Mouse (Mus musculus): ENCODE measurements around the gene Ppt2.

Gene Ppt2

GRCm38 (mm10) chr17:34635671-34636070 is 7.4 kb upstream of the Ppt2 start:
- no peak for DNase-seq

GRCm38 (mm10) chr17:34632261-34632691 is 4.0 kb upstream of the Ppt2 start:
- peak; percentile 86 for DNase-seq

GRCm38 (mm10) chr17:34631647-34632046 is 3.3 kb upstream of the Ppt2 start:
- DNase-seq: peak; percentile 65

GRCm38 (mm10) chr17:34630761-34631301 is 2.5 kb upstream of the Ppt2 start:
- DNase-seq: peak; percentile 60

GRCm38 (mm10) chr17:34629796-34630603 is 1.7 kb upstream of the Ppt2 start:
- peak; percentile 61 for DNase-seq

GRCm38 (mm10) chr17:34629221-34629751 is 976 bp upstream of the Ppt2 start, which contains the start of gene Prrt1:
TSS of gene Prrt1 (plus strand) at chr17:34629533.
- DNase-seq: peak; percentile 59

GRCm38 (mm10) chr17:34628644-34628967 is 296 bp upstream of the Ppt2 start:
- DNase-seq: no peak

GRCm38 (mm10) chr17:34627093-34627942 is 992 bp downstream of the Ppt2 start:
- DNase-seq: peak; percentile 84

GRCm38 (mm10) chr17:34626773-34627092 is 1.6 kb downstream of the Ppt2 start:
- peak; percentile 43 for DNase-seq

- DNase-seq: no peak
These were observed 2.1 kb downstream of the Ppt2 start for GRCm38 (mm10) chr17:34626062-34626772.

GRCm38 (mm10) chr17:34624981-34625380 is 3.3 kb downstream of the Ppt2 start:
- DNase-seq: no peak

GRCm38 (mm10) chr17:34623161-34623560 is 5.1 kb downstream of the Ppt2 start:
- no peak for DNase-seq

GRCm38 (mm10) chr17:34621006-34621405 is 7.3 kb downstream of the Ppt2 start:
- DNase-seq: no peak

GRCm38 (mm10) chr17:34618999-34619398 is 9.3 kb downstream of the Ppt2 start:
- peak; percentile 58 for DNase-seq

GRCm38 (mm10) chr17:34615871-34616270 is 12.4 kb downstream of the Ppt2 start, which contains the start of gene Egfl8:
TSS of gene Egfl8 (minus strand) at chr17:34615971.
- DNase-seq: no peak

- DNase-seq: no peak
These were observed 14.5 kb downstream of the Ppt2 start for GRCm38 (mm10) chr17:34613830-34614229.

GRCm38 (mm10) chr17:34613054-34613645 is 15.2 kb downstream of the Ppt2 start:
- no peak for DNase-seq

- DNase-seq: no peak
These were observed 17.3 kb downstream of the Ppt2 start for GRCm38 (mm10) chr17:34611050-34611449.

- no peak for DNase-seq
These were observed 20.3 kb downstream of the Ppt2 start for GRCm38 (mm10) chr17:34607997-34608396.

GRCm38 (mm10) chr17:34606186-34607039 is 21.9 kb downstream of the Ppt2 start:
- DNase-seq: peak; percentile 48

GRCm38 (mm10) chr17:34605609-34606008 is 22.7 kb downstream of the Ppt2 start:
- DNase-seq: peak; percentile 96
